Mouse (Mus musculus) E14TG2a.4 (cell line): ENCODE results near the gene Adad2.

Experiments
- CTCF ChIP-seq: conservative IDR thresholded peaks from 2 replicates; pipeline ENCODE4 v1.5.1; 2014; ENCODE audit warnings: low read length
- NANOG ChIP-seq: IDR thresholded peaks from 2 replicates; pipeline ENCODE4 v1.6.1; 2014; ENCODE audit warnings: borderline replicate concordance, low read length, mixed read lengths
- POU5F1 ChIP-seq: IDR thresholded peaks from 2 replicates; pipeline ENCODE4 v1.6.1; 2014; ENCODE audit warnings: low read length, borderline replicate concordance

GRCm38 (mm10) chr8:119620116-119620840 is 7.7 kb downstream of the Adad2 start:
- TF ChIP-seq CTCF = no peak
- TF ChIP-seq POU5F1 = no peak
- TF ChIP-seq NANOG = no peak
